Mouse (Mus musculus) lung, postnatal 36 days (tissue): ENCODE results near the gene Aldh16a1.
"Not testable (repeated sequence)": the region's sequence is repeated elsewhere in the genome, so short reads cannot be mapped to it uniquely, and the experiment has no call there.

Source experiments
- DNase-seq: peaks from one replicate; pipeline ENCODE4 v3.0.0; 2022; ENCODE audit warnings: mixed read lengths

Gene Aldh16a1

GRCm38 (mm10) chr7:45131850-45132249, 22.5 kb downstream of the Aldh16a1 start:
- DNase-seq = no peak

- no peak for DNase-seq
Observed at GRCm38 (mm10) chr7:45129776-45130512, 24.4 kb downstream of the Aldh16a1 start.

DNA sequence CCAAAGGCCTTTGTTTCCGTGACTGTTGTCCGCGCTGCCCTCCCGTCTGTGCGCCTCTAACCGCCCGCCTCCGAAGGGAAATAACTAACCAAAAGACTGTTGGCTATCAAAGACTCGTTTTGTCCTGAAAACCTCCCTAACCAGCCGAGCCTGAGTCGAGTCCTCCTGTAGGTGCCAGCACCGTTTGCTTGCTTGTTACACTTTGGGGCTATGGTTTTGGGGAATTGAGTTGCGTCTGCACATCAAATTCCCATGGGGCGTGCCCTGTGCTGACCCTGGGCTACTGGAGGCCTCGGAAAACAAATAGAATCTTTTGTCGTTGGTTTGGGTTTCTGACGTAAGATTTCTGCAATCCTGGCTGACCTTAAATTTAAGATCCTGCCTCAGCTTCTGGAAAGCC, 25.1 kb downstream of the Aldh16a1 start:
- DNase-seq = peak; percentile 36

DNA sequence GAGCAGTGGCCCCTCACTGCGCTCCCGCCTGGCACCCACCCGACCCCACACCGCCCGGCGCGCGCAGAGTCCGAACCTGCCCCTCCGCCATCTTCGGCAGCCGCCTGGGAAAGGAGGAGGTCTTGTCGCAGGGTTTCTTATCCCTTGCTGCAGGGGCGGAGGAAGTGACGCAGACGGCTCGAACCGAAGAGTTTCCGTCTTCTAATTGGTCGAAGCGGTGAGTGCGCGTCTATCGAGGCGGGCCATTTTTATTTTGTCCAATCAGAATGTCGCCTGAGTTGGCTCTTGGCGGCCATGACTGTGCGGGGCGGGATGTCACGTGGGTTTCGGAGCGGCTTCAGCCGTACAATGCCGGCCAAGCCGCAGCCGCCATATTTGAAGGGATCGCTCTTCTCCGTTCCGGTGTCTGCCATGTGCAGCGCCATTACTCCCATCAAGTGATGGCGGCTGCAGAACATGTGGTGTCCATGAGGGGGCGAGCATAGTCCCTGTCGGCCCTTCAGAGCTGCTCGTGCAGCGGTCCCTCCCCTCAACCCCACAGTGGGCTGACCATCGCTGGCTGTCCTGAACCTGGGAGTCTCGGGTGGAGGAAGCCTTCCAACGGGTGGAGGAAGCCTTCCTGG, 25.6 kb downstream of the Aldh16a1 start, which contains the start of gene Rpl13a:
TSS of gene Rpl13a (minus strand) at position 138 of the 623 bp plus-strand sequence.
- DNase-seq = peak; percentile 100

GRCm38 (mm10) chr7:45127700-45128224, 26.6 kb downstream of the Aldh16a1 start:
- no peak for DNase-seq

DNA sequence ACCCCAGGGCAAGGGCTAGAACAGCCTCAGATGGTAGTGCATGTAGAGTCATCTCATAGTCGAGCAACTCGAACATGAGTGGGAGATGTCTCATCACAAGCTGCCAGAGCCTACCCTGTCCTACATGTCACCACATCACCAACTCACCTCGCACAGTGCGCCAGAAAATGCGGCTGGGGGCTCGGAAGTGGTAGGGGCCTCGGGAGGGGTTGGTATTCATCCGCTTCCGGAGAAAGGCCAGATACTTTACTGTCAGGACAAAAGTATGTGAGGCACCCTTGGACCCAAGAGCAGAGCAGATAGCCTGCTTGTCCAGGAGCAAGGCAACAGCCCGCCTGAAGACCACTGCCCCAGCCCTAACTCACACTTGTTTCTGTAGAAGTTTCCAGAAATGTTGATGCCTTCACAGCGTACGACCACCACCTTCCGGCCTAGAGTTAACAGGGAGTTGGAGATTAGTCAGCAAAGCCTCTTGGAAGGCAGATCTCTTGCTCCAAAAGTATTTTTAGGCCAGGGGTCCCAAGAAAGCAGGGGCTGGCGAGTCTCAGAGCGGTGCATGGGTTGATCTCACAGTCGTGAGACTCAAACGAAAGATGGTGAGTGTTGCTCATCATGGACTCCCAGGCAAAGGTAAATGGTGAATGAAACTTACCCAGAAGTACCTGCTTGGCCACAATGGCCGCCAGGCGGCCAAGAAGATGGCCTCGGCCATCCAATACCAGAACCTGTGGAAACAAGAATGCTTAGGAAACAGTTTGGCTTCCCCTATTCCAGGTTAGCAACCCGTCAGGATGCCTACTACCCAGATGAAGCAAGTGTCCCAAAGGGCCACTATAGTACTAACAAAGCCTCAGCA, 27.3 kb downstream of the Aldh16a1 start:
- DNase-seq = no peak

DNA sequence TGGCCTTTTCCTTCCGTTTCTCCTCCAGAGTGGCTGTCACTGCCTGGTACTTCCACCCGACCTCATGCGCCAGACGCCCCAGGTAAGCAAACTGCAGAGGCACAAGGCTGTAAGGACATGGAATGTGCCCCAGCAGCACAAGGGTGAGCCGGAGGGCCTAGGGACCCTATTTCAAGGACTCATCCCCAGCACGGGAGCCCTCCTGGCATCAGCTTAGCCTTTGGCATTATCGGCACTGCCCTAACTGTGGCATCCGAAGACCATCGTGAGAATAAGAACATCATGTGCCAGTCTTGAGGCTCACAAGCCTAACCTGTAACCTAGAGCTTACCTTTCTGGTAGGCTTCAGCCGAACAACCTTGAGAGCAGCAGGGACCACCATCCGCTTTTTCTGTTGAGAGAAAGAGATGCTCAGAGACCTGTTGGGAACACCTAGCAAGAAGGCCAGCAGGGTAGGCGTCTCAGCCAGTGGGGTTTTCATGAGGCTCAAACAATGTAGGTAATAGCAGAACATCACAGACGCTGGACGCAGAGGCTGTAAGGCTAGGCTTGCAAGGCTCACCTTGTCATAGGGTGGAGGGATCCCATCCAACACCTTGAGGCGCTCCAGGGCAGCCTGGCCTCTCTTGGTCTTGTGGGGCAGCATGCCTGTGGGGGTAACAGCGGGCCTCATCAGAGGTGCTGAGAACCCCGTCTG, 28.1 kb downstream of the Aldh16a1 start:
- DNase-seq = no peak

DNA sequence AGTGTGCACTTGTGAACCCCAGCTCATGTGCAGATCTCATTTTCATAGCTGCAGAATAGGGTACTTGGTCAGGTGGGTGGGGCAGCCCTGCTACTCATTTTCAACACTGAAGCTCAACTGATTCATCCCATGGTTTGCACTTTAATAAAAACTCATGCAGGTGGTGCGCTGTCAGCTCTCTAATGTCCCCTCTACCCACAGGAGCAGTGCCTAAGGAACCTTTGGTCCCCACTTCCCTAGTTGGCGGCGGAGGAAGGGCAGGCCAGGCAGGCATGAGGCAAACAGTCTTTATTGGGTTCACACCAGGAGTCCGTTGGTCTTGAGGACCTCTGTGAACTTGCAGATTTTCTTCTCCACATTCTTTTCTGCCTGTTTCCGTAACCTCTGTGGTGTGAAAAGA, 28.7 kb downstream of the Aldh16a1 start:
- not testable (repeated sequence) for DNase-seq

- peak; percentile 50 for DNase-seq
Observed at GRCm38 (mm10) chr7:45125144-45125600, 29.2 kb downstream of the Aldh16a1 start.

GRCm38 (mm10) chr7:45124224-45125143, 29.9 kb downstream of the Aldh16a1 start, which contains the start of gene Rps11:
Gene Rps11 (minus strand): TSS chr7:45124439.
- DNase-seq = peak; percentile 100

GRCm38 (mm10) chr7:45123186-45123570, 31.2 kb downstream of the Aldh16a1 start:
- DNase-seq = peak; percentile 57

- DNase-seq = no peak
Observed at GRCm38 (mm10) chr7:45122561-45123185, 31.7 kb downstream of the Aldh16a1 start.

DNA sequence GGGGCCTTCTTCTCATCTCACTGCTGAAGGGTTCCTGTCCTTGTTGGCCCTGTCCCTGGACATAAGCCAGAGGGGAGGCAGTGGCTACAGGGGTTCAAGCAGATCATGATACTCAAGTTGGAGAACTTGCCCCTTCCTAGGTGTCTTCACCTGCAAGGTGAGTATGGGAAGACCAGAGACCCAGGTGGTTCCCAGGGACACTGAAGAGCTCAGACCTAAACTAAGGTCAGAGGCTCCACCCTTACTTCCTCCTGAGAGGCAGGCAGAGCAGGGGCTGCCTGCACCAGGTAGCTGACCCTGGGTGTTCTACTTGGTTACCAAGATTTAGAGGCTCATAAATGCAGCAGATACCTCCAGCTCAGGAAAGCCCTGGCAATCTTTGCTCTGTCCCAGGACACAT, 32.4 kb downstream of the Aldh16a1 start:
- no peak for DNase-seq

GRCm38 (mm10) chr7:45121404-45121803, 33.0 kb downstream of the Aldh16a1 start:
- peak; percentile 86 for DNase-seq

GRCm38 (mm10) chr7:45119780-45120709, 34.3 kb downstream of the Aldh16a1 start:
- DNase-seq = no peak

DNA sequence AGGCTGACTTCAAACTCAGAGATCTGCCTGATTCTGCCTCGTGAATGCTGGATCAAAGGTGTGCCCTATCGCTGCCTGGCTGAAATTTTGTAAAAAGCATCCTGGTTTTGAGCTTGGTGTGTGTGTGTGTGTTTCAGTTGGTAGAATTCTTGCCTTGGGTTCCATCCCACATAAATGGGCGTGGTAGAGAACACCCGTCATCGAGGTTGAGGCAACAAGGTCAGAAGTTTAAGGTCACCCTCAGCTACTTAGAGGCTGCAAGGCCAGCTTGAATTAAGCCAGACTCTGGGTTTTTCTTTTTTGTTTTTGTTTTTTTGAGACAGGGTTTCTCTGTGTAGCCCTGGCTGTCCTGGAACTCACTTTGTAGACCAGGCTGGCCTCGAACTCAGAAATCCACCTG, 36.0 kb downstream of the Aldh16a1 start:
- no peak for DNase-seq

- DNase-seq = no peak
Observed at GRCm38 (mm10) chr7:45117566-45117965, 36.8 kb downstream of the Aldh16a1 start.

- no peak for DNase-seq
Observed at GRCm38 (mm10) chr7:45113476-45113875, 40.9 kb downstream of the Aldh16a1 start.

DNA sequence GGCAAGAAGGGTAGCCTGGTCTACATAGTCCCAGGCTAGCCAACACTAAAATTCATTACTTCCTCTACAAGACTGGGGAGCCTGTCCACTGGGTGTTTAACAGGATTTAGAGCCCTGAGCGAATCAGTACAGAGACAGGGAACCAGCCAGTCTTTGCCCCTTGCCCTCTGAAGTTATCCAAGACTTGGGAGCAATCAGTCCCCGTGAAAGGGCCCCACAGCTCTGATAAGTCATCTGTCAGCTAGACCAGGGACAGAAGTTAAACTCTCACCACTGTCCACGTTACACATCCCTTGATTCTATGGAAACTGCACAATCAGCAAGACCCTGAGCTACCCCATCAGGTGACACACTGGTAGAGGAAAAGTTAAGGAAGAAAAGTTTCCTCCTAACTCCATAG, 41.9 kb downstream of the Aldh16a1 start:
- no peak for DNase-seq

GRCm38 (mm10) chr7:45111940-45112339, 42.4 kb downstream of the Aldh16a1 start:
- no peak for DNase-seq
